Comparison of ENCODE assay signal across 8 mouse cellular contexts in the genomic region with DNA sequence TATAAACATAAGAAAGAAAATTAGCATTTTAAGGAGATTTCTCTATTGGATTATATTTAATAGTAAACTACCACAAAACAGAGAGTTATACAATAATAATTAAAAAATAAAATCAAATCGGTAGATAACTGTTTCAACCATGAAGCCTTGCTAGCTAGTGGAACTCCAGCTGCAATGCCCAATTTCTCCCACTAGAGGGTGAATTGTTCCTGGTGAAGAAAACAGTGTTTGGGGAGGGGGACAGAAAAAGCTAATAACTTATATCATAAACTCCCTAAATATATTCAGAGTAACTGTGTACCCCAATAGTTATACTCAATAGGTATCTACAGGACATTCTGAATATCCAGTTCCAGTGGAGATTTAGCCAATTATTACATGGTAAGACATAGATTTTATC.
DNase-seq lines count a peak whose midpoint lies in the region; ATAC-seq and TF ChIP-seq lines count a peak whose summit lies in the region.

No protein-coding gene starts in this region.

- 58% methylated on average over 1 of the region's 1 CpGs for WGBS in heart, adult 2 months
- 54% methylated on average over 1 of the region's 1 CpGs for WGBS in heart, embryonic 12.5 days
- WGBS in hindbrain, postnatal 0 days: 63% methylated on average over 1 of the region's 1 CpGs

- no peak overlapping the region for H3K27ac ChIP-seq in heart, adult 2 months
- no peak overlapping the region for H3K27ac ChIP-seq in heart, embryonic 12.5 days (ENCODE audit: poor library complexity, severe bottlenecking)
- no peak overlapping the region for H3K27ac ChIP-seq in hindbrain, postnatal 0 days

- peak; percentile 76 for TF ChIP-seq CTCF in heart, adult 2 months (IDR thresholded peaks at IDR 0.05)
- peak; percentile 75 for TF ChIP-seq CTCF in hindbrain, postnatal 0 days (IDR thresholded peaks at IDR 0.05; ENCODE audit: low read depth)

- TF ChIP-seq EP300 in heart, adult 2 months (IDR thresholded peaks at IDR 0.05; ENCODE audit: insufficient read depth, low read depth, low read length): no peak

- intact Hi-C loops in heart, adult 2 months (cut with DNase I): loop anchor here (5.0 kb wide), 1 partner anchor 1315 kb away; no protein-coding TSS in a partner anchor

- no peaks in the 10 kb centered on the region for H3K9me3 ChIP-seq in heart, embryonic 12.5 days (replicated peaks)
- H3K9me3 ChIP-seq in hindbrain, postnatal 0 days (ENCODE audit: low read length): no peaks in the 10 kb centered on the region

- no peaks in the 10 kb centered on the region for H3K36me3 ChIP-seq in heart, adult 2 months (ENCODE audit: control insufficient read depth, insufficient read depth, low read length)
- H3K36me3 ChIP-seq in heart, embryonic 12.5 days: no peaks in the 10 kb centered on the region
- H3K36me3 ChIP-seq in hindbrain, postnatal 0 days (ENCODE audit: insufficient read depth, low read length): no peaks in the 10 kb centered on the region

- H3K27me3 ChIP-seq in heart, adult 2 months (ENCODE audit: control insufficient read depth, insufficient read depth, low read length): no peaks in the 10 kb centered on the region
- H3K27me3 ChIP-seq in heart, embryonic 12.5 days (replicated peaks): no peaks in the 10 kb centered on the region
- no peaks in the 10 kb centered on the region for H3K27me3 ChIP-seq in hindbrain, postnatal 0 days (ENCODE audit: insufficient read depth, low read length)

- ATAC-seq in heart, embryonic 12.5 days (ENCODE audit: insufficient number of reproducible peaks, low FRiP score): no peak
- no peak for ATAC-seq in hindbrain, postnatal 0 days

- no peaks in the 10 kb centered on the region for H3K79me2 ChIP-seq in heart, adult 2 months (replicated peaks; ENCODE audit: control insufficient read depth, insufficient read depth, low read length)

- no peaks in the 10 kb centered on the region for H3K4me1 ChIP-seq in heart, adult 2 months (ENCODE audit: control insufficient read depth, insufficient read depth, low read length)
- H3K4me1 ChIP-seq in heart, embryonic 12.5 days (replicated peaks): no peaks in the 10 kb centered on the region
- H3K4me1 ChIP-seq in hindbrain, postnatal 0 days (ENCODE audit: insufficient read depth, low read length): no peaks in the 10 kb centered on the region

- no peak overlapping the region for H3K4me2 ChIP-seq in heart, embryonic 12.5 days
- H3K4me2 ChIP-seq in hindbrain, postnatal 0 days (ENCODE audit: low read depth, low read length): no peak overlapping the region

- H3K4me3 ChIP-seq in heart, adult 2 months: no peak overlapping the region
- no peak overlapping the region for H3K4me3 ChIP-seq in heart, embryonic 12.5 days
- no peak overlapping the region for H3K4me3 ChIP-seq in hindbrain, postnatal 0 days (ENCODE audit: low read length)

- H3K9ac ChIP-seq in heart, adult 2 months (ENCODE audit: low read depth, low read length): no peak overlapping the region
- H3K9ac ChIP-seq in heart, embryonic 12.5 days: no peak overlapping the region
- no peak overlapping the region for H3K9ac ChIP-seq in hindbrain, postnatal 0 days (replicated peaks; ENCODE audit: low read length)

- no peak for TF ChIP-seq POLR2A in heart, adult 2 months (IDR thresholded peaks at IDR 0.05; ENCODE audit: insufficient read depth, low read depth, low read length)

- DNase-seq in heart, adult 2 months: no peak
- peak; percentile 3 for DNase-seq in ovary, postnatal 10 days (ENCODE audit: low spot score)
- no peak for DNase-seq in ovary, adult 18-20 months (ENCODE audit: low spot score)
- peak; percentile 23 to 48 for DNase-seq in adrenal gland, postnatal 36 days
- peak; percentile 74 for DNase-seq in hindbrain, postnatal 0 days (ENCODE audit: low spot score)
- peak; percentile 69 for DNase-seq in retina, embryonic 14.5 days (ENCODE audit: low spot score)
- no peak for DNase-seq in heart, adult 11 months

Comparison
In these comparisons a context has a peak if more than half of its experiments do, and no peak if none do; other contexts are left out.
1. DNase-seq: peak in ovary, postnatal 10 days (single experiment), adrenal gland, postnatal 36 days (2 of 2), hindbrain, postnatal 0 days (single experiment) and retina, embryonic 14.5 days (single experiment); none in heart, adult 2 months (0 of 2), ovary, adult 18-20 months (single experiment) and heart, adult 11 months (single experiment).